Mouse (Mus musculus): ENCODE results near the gene Bod1. TPM values are rescaled to one million over a fixed set of nuclear protein-coding genes. Genes with fewer than 3 reads are reported as not detected.

Bod1 gene
- polyA plus RNA-seq, 1 experiment = 194 TPM

- no peak for DNase-seq (ENCODE audit: low read depth)
- peak; percentile 21; the same call in 1 of the 2 replicates for TF ChIP-seq CTCF (IDR thresholded peaks at IDR 0.05; ENCODE audit: borderline replicate concordance, extremely low read depth, insufficient read depth, insufficient read length)
- no peak for TF ChIP-seq POLR2A (IDR thresholded peaks at IDR 0.05; ENCODE audit: borderline replicate concordance, extremely low read depth, insufficient read depth, insufficient read length, poor library complexity, severe bottlenecking)
Observed at GRCm38 (mm10) chr11:31664186-31664585, 7.5 kb downstream of the Bod1 start.

GRCm38 (mm10) chr11:31663501-31663900, 8.2 kb downstream of the Bod1 start:
- no peak for TF ChIP-seq POLR2A (IDR thresholded peaks at IDR 0.05; ENCODE audit: borderline replicate concordance, extremely low read depth, insufficient read depth, insufficient read length, poor library complexity, severe bottlenecking)
- no peak for TF ChIP-seq CTCF (IDR thresholded peaks at IDR 0.05; ENCODE audit: borderline replicate concordance, extremely low read depth, insufficient read depth, insufficient read length)
- DNase-seq (ENCODE audit: low read depth) = no peak

GRCm38 (mm10) chr11:31662872-31663446, 8.7 kb downstream of the Bod1 start:
- DNase-seq (ENCODE audit: low read depth) = no peak
- TF ChIP-seq POLR2A (IDR thresholded peaks at IDR 0.05; ENCODE audit: borderline replicate concordance, extremely low read depth, insufficient read depth, insufficient read length, poor library complexity, severe bottlenecking) (no peak), CTCF (IDR thresholded peaks at IDR 0.05; ENCODE audit: borderline replicate concordance, extremely low read depth, insufficient read depth, insufficient read length) (no peak)

- TF ChIP-seq CTCF (IDR thresholded peaks at IDR 0.05; ENCODE audit: borderline replicate concordance, extremely low read depth, insufficient read depth, insufficient read length) (no peak), POLR2A (IDR thresholded peaks at IDR 0.05; ENCODE audit: borderline replicate concordance, extremely low read depth, insufficient read depth, insufficient read length, poor library complexity, severe bottlenecking) (no peak)
Observed at GRCm38 (mm10) chr11:31662214-31662613, 9.5 kb downstream of the Bod1 start.

GRCm38 (mm10) chr11:31657806-31658175, 13.9 kb downstream of the Bod1 start:
- DNase-seq (ENCODE audit: low read depth) = no peak
- TF ChIP-seq CTCF (IDR thresholded peaks at IDR 0.05; ENCODE audit: borderline replicate concordance, extremely low read depth, insufficient read depth, insufficient read length) = no peak
- TF ChIP-seq POLR2A (IDR thresholded peaks at IDR 0.05; ENCODE audit: borderline replicate concordance, extremely low read depth, insufficient read depth, insufficient read length, poor library complexity, severe bottlenecking) = no peak

More at GRCm38 (mm10) chr11:31662214-31662613, 9.5 kb downstream of the Bod1 start:
- DNase-seq (ENCODE audit: low read depth) = no peak

- DNase-seq (ENCODE audit: low read depth) = no peak
- TF ChIP-seq CTCF (IDR thresholded peaks at IDR 0.05; ENCODE audit: borderline replicate concordance, extremely low read depth, insufficient read depth, insufficient read length) = no peak
- TF ChIP-seq POLR2A (IDR thresholded peaks at IDR 0.05; ENCODE audit: borderline replicate concordance, extremely low read depth, insufficient read depth, insufficient read length, poor library complexity, severe bottlenecking) = no peak
Observed at GRCm38 (mm10) chr11:31657168-31657805, 14.4 kb downstream of the Bod1 start.

- DNase-seq (ENCODE audit: low read depth) = no peak
- no peak for TF ChIP-seq POLR2A (IDR thresholded peaks at IDR 0.05; ENCODE audit: borderline replicate concordance, extremely low read depth, insufficient read depth, insufficient read length, poor library complexity, severe bottlenecking)
- TF ChIP-seq CTCF (IDR thresholded peaks at IDR 0.05; ENCODE audit: borderline replicate concordance, extremely low read depth, insufficient read depth, insufficient read length) = no peak
Observed at GRCm38 (mm10) chr11:31649507-31649906, 22.2 kb downstream of the Bod1 start.

- TF ChIP-seq POLR2A (IDR thresholded peaks at IDR 0.05; ENCODE audit: borderline replicate concordance, extremely low read depth, insufficient read depth, insufficient read length, poor library complexity, severe bottlenecking) (no peak), CTCF (IDR thresholded peaks at IDR 0.05; ENCODE audit: borderline replicate concordance, extremely low read depth, insufficient read depth, insufficient read length) (no peak)
- DNase-seq (ENCODE audit: low read depth) = no peak
Observed at GRCm38 (mm10) chr11:31647268-31647667, 24.4 kb downstream of the Bod1 start.

- DNase-seq (ENCODE audit: low read depth) = no peak
Observed at GRCm38 (mm10) chr11:31646571-31646970, 25.1 kb downstream of the Bod1 start.

GRCm38 (mm10) chr11:31643120-31643519, 28.6 kb downstream of the Bod1 start:
- DNase-seq (ENCODE audit: low read depth) = peak; percentile 5
- TF ChIP-seq CTCF (IDR thresholded peaks at IDR 0.05; ENCODE audit: borderline replicate concordance, extremely low read depth, insufficient read depth, insufficient read length) (no peak), POLR2A (IDR thresholded peaks at IDR 0.05; ENCODE audit: borderline replicate concordance, extremely low read depth, insufficient read depth, insufficient read length, poor library complexity, severe bottlenecking) (no peak)

More at GRCm38 (mm10) chr11:31646571-31646970, 25.1 kb downstream of the Bod1 start:
- TF ChIP-seq CTCF (IDR thresholded peaks at IDR 0.05; ENCODE audit: borderline replicate concordance, extremely low read depth, insufficient read depth, insufficient read length) = no peak
- no peak for TF ChIP-seq POLR2A (IDR thresholded peaks at IDR 0.05; ENCODE audit: borderline replicate concordance, extremely low read depth, insufficient read depth, insufficient read length, poor library complexity, severe bottlenecking)

- DNase-seq (ENCODE audit: low read depth) = peak; percentile 7
- TF ChIP-seq CTCF (IDR thresholded peaks at IDR 0.05; ENCODE audit: borderline replicate concordance, extremely low read depth, insufficient read depth, insufficient read length) (peak; percentile 23; the same call in 1 of the 2 replicates), POLR2A (IDR thresholded peaks at IDR 0.05; ENCODE audit: borderline replicate concordance, extremely low read depth, insufficient read depth, insufficient read length, poor library complexity, severe bottlenecking) (no peak)
Observed at GRCm38 (mm10) chr11:31641066-31641810, 30.4 kb downstream of the Bod1 start.

All from brain, embryonic 14.5 days (tissue).